Mouse (Mus musculus): Measurements from ENCODE around the gene Pax1.

The Pax1 gene

GRCm38 (mm10) chr2:147361581-147361980 is at the start of gene Pax1:
Gene Pax1, plus strand, starts transcription at chr2:147361925.
- DNase-seq (ENCODE audit: low spot score in 2 of 2): no peak

- no peak for DNase-seq (ENCODE audit: low spot score in 2 of 2)
Observed at GRCm38 (mm10) chr2:147321036-147321435, 40.7 kb upstream of the Pax1 start.

- no peak for DNase-seq (ENCODE audit: low spot score in 2 of 2)
Observed at GRCm38 (mm10) chr2:147325178-147325577, 36.5 kb upstream of the Pax1 start.

- no peak for DNase-seq (ENCODE audit: low spot score in 2 of 2)
Observed at GRCm38 (mm10) chr2:147332731-147333130, 29.0 kb upstream of the Pax1 start.

- no peak for DNase-seq (ENCODE audit: low spot score in 2 of 2)
Observed at GRCm38 (mm10) chr2:147338729-147339128, 23.0 kb upstream of the Pax1 start.

GRCm38 (mm10) chr2:147339796-147340195 is 21.9 kb upstream of the Pax1 start:
- DNase-seq (ENCODE audit: low spot score in 2 of 2): no peak

- no peak for DNase-seq (ENCODE audit: low spot score in 2 of 2)
Observed at GRCm38 (mm10) chr2:147342198-147342597, 19.5 kb upstream of the Pax1 start.

GRCm38 (mm10) chr2:147359716-147360115 is 2.0 kb upstream of the Pax1 start:
- no peak for DNase-seq (ENCODE audit: low spot score in 2 of 2)

GRCm38 (mm10) chr2:147360401-147360800 is 1.3 kb upstream of the Pax1 start:
- no peak for DNase-seq (ENCODE audit: low spot score in 2 of 2)

GRCm38 (mm10) chr2:147360856-147361255 is 869 bp upstream of the Pax1 start:
- no peak for DNase-seq (ENCODE audit: low spot score in 2 of 2)

- DNase-seq (ENCODE audit: low spot score in 2 of 2): no peak
Observed at GRCm38 (mm10) chr2:147362316-147362715, 591 bp downstream of the Pax1 start.

GRCm38 (mm10) chr2:147363401-147364130 is 1.8 kb downstream of the Pax1 start:
- no peak for DNase-seq (ENCODE audit: low spot score in 2 of 2)

GRCm38 (mm10) chr2:147364198-147364597 is 2.5 kb downstream of the Pax1 start:
- DNase-seq (ENCODE audit: low spot score in 2 of 2): no peak

- DNase-seq (ENCODE audit: low spot score in 2 of 2): no peak
Observed at GRCm38 (mm10) chr2:147364982-147365907, 3.5 kb downstream of the Pax1 start.

- no peak for DNase-seq (ENCODE audit: low spot score in 2 of 2)
Observed at GRCm38 (mm10) chr2:147365908-147366630, 4.3 kb downstream of the Pax1 start.

- DNase-seq (ENCODE audit: low spot score in 2 of 2): no peak
Observed at GRCm38 (mm10) chr2:147367246-147367820, 5.6 kb downstream of the Pax1 start.

- DNase-seq (ENCODE audit: low spot score in 2 of 2): no peak
Observed at GRCm38 (mm10) chr2:147367911-147368591, 6.3 kb downstream of the Pax1 start.

- DNase-seq (ENCODE audit: low spot score in 2 of 2): no peak
Observed at GRCm38 (mm10) chr2:147369561-147369960, 7.8 kb downstream of the Pax1 start.

- DNase-seq (ENCODE audit: low spot score in 2 of 2): no peak
Observed at GRCm38 (mm10) chr2:147370091-147370490, 8.4 kb downstream of the Pax1 start.

- no peak for DNase-seq (ENCODE audit: low spot score in 2 of 2)
Observed at GRCm38 (mm10) chr2:147371289-147371688, 9.6 kb downstream of the Pax1 start.

- DNase-seq (ENCODE audit: low spot score in 2 of 2): no peak
Observed at GRCm38 (mm10) chr2:147371840-147372239, 10.1 kb downstream of the Pax1 start.
